Mouse (Mus musculus): ENCODE data around the gene Gm37240.

- no peak for TF ChIP-seq EP300 (IDR thresholded peaks at IDR 0.05; ENCODE audit: insufficient read depth, low read depth, low read length)
- TF ChIP-seq CTCF (IDR thresholded peaks at IDR 0.05; ENCODE audit: low read depth, low read length): no peak
These were observed 294.6 kb downstream of the Gm37240 start for GRCm38 (mm10) chr3:85592640-85593252.

All from ES-Bruce4 (cell line).